Mouse (Mus musculus): ENCODE measurements around the gene Slc44a4. TPM values are rescaled to one million over a fixed set of nuclear protein-coding genes. Genes with fewer than 3 reads are reported as not detected.
A peak's percentile ranks its signal among the peaks of the same experiment; 100 is the strongest.
"Not testable (repeated sequence)": the region's sequence is repeated elsewhere in the genome, so short reads cannot be mapped to it uniquely, and the experiment has no call there.

Gene Slc44a4
- polyA plus RNA-seq, 1 experiment from 2014 or later = 3.6 TPM

DNA sequence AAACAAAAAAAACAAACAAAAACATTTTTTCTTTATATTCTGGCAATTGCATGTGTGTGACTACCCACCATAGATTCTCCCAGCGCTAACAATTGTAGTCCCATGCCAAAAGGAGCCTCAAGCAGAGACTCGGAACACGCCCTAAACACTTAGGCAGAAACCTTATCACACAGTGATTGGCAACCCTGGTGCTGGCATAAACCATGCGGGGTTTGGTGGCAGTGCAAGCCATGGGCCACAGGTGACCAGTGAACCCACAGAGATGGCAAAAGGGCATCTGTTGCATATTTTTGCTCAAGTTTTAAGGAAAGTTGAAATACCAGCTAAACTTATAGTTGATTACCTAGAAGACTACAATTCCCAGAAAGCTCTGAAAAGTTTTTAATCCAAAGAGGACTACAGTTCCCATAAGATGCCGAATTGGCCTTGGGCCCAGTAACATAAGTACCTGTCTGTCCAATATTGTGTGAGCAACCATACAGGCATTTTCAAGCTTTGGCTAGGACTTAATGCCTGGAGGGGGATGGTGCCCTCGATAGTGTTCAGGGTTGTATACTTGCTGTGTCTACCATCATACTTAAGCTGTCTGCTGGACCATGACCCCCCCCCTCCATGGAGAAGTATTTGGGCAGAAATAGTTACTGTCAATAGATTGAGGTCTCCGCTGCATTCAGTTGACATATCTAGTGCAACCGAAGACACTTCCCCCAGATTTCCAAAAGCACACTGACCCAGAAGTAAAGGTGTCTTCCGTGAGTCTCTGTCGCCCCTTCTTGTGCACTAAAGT is 16.7 kb upstream of the Slc44a4 start:
- WGBS (ENCODE audit: insufficient replicate concordance) = 10% methylated on average over 10 of the region's 10 CpGs
- Histone ChIP-seq H3K9ac (ENCODE audit: low read depth, low read length) (peak overlapping the region; percentile 79), H3K4me2 (ENCODE audit: low read depth, low read length) (peak overlapping the region; percentile 92), H3K36me3 (ENCODE audit: control insufficient read depth, insufficient read depth) (peaks cover under 1% of the 10 kb centered on the region; the same call in 1 of the 2 replicates), H3K27me3 (ENCODE audit: control insufficient read depth, insufficient read depth, low read depth, low read length) (no peaks in the 10 kb centered on the region), H3K27ac (ENCODE audit: low read length) (peak overlapping the region; percentile 87), H3K9me3 (replicated peaks; ENCODE audit: control insufficient read depth, low read length) (no peaks in the 10 kb centered on the region), H3K4me3 (ENCODE audit: low read depth, low read length) (peak overlapping the region; percentile 70), H3K4me1 (ENCODE audit: control insufficient read depth, low read depth, low read length) (peaks cover 44% of the 10 kb centered on the region)
- no peak for ATAC-seq (ENCODE audit: low read depth)

GRCm38 (mm10) chr17:34898160-34898586 is 16.1 kb upstream of the Slc44a4 start, which contains the start of the genes C2 and Ehmt2:
TSS of gene C2 (minus strand) at chr17:34898265.
TSS of gene Ehmt2 (plus strand) at chr17:34898469.
- no peaks in the 10 kb centered on the region for H3K27me3 ChIP-seq (ENCODE audit: control insufficient read depth, insufficient read depth, low read depth, low read length)
- under 1% methylated on average over 35 of the region's 44 CpGs for WGBS (ENCODE audit: insufficient replicate concordance)
- peaks cover 40% of the 10 kb centered on the region for H3K4me1 ChIP-seq (ENCODE audit: control insufficient read depth, low read depth, low read length)
- peak within 1 kb of the TSS; percentile 70 for H3K4me3 ChIP-seq (ENCODE audit: low read depth, low read length)
- peak within 1 kb of the TSS; percentile 87 for H3K27ac ChIP-seq (ENCODE audit: low read length)
- peak within 1 kb of the TSS; percentile 92 for H3K4me2 ChIP-seq (ENCODE audit: low read depth, low read length)
- peak; percentile 35 for ATAC-seq (ENCODE audit: low read depth)
- no peaks in the 10 kb centered on the region for H3K9me3 ChIP-seq (replicated peaks; ENCODE audit: control insufficient read depth, low read length)
- peaks cover 3% of the 10 kb centered on the region; the same call in 1 of the 2 replicates for H3K36me3 ChIP-seq (ENCODE audit: control insufficient read depth, insufficient read depth)
- H3K9ac ChIP-seq (ENCODE audit: low read depth, low read length) = peak within 1 kb of the TSS; percentile 79

DNA sequence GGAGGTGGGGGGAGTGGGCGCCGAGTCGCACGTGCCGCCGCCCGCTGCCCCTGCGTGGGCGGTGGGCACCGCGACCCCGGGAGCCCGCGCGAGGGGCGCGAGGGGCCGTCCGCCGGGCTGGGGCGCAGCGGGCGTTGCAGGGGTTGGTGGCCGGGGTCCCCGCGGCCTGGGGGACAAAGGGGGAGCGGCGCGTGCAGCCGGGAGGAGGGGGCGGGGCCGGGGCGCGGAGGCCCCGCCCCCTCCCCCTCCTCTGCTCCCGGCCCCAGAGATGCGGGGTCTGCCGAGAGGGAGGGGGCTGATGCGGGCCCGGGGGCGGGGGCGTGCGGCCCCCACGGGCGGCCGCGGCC is 15.6 kb upstream of the Slc44a4 start:
- no peak for ATAC-seq (ENCODE audit: low read depth)
- H3K9me3 ChIP-seq (replicated peaks; ENCODE audit: control insufficient read depth, low read length) = no peaks in the 10 kb centered on the region
- 0% methylated on average over 27 of the region's 47 CpGs for WGBS (ENCODE audit: insufficient replicate concordance)
- H3K9ac ChIP-seq (ENCODE audit: low read depth, low read length) = peak overlapping the region; percentile 79
- H3K4me1 ChIP-seq (ENCODE audit: control insufficient read depth, low read depth, low read length) = peaks cover 35% of the 10 kb centered on the region
- no peaks in the 10 kb centered on the region for H3K27me3 ChIP-seq (ENCODE audit: control insufficient read depth, insufficient read depth, low read depth, low read length)
- H3K36me3 ChIP-seq (ENCODE audit: control insufficient read depth, insufficient read depth) = peaks cover 3% of the 10 kb centered on the region; the same call in 1 of the 2 replicates
- peak overlapping the region; percentile 70 for H3K4me3 ChIP-seq (ENCODE audit: low read depth, low read length)
- peak overlapping the region; percentile 87 for H3K27ac ChIP-seq (ENCODE audit: low read length)
- H3K4me2 ChIP-seq (ENCODE audit: low read depth, low read length) = peak overlapping the region; percentile 92

DNA sequence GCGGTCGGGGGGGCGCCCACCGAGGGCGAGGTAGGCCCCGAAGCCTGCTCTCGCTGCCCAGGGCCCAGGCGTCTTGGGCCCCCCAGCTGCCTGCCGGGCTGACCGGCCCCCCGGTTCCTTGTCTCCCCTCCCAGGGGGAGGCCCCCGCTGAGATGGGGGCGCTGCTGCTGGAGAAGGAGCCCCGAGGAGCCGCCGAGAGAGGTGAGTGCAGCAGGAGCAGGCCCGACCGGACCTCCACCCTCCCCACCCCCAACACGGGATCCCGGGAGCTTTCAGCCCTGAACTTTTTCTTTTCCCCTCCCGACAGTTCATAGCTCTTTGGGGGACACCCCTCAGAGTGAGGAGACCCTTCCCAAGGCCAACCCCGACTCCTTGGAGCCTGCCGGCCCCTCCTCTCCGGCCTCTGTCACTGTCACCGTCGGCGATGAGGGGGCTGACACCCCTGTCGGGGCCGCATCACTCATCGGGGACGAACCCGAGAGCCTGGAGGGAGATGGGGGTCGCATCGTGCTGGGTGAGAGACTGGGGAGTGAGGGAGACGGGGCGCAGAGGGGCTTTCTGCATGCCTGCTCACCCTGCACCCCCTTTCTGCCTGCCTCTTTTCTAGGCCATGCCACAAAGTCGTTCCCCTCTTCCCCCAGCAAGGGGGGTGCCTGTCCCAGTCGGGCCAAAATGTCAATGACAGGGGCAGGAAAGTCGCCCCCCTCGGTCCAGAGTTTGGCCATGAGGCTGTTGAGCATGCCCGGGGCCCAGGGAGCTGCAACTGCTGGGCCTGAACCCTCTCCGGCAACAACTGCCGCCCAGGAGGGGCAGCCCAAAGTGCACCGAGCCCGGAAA is 15.0 kb upstream of the Slc44a4 start:
- ATAC-seq (ENCODE audit: low read depth) = no peak
- Histone ChIP-seq H3K27ac (ENCODE audit: low read length) (peak overlapping the region; percentile 87), H3K9ac (ENCODE audit: low read depth, low read length) (peak overlapping the region; percentile 79), H3K27me3 (ENCODE audit: control insufficient read depth, insufficient read depth, low read depth, low read length) (no peaks in the 10 kb centered on the region), H3K9me3 (replicated peaks; ENCODE audit: control insufficient read depth, low read length) (no peaks in the 10 kb centered on the region), H3K4me1 (ENCODE audit: control insufficient read depth, low read depth, low read length) (peaks cover 31% of the 10 kb centered on the region), H3K4me3 (ENCODE audit: low read depth, low read length) (peak overlapping the region; percentile 70), H3K36me3 (ENCODE audit: control insufficient read depth, insufficient read depth) (peaks cover 3% of the 10 kb centered on the region; the same call in 1 of the 2 replicates), H3K4me2 (ENCODE audit: low read depth, low read length) (peak overlapping the region; percentile 92)
- 1% methylated on average over 35 of the region's 45 CpGs for WGBS (ENCODE audit: insufficient replicate concordance)

DNA sequence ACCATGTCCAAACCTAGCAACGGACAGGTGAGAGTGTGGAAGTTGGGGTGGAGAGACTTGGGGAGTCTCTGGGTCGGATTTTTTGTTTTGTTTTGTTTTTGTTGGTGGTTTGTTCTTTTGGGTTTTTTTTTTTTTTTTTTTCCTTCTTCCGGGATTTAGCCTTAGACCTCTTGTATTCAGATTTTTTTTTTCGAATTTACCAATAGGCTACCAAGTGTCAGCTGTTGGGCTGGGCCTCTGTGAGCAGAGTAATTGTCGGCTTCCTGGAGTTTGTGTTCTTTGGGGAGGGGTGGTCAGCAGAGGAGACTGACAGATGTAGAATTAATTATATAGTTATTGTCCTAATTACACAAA is 14.4 kb upstream of the Slc44a4 start:
- H3K27ac ChIP-seq (ENCODE audit: low read length) = peak overlapping the region; percentile 87
- H3K9me3 ChIP-seq (replicated peaks; ENCODE audit: control insufficient read depth, low read length) = no peaks in the 10 kb centered on the region
- H3K4me2 ChIP-seq (ENCODE audit: low read depth, low read length) = peak overlapping the region; percentile 92
- H3K4me1 ChIP-seq (ENCODE audit: control insufficient read depth, low read depth, low read length) = peaks cover 31% of the 10 kb centered on the region
- no peak for ATAC-seq (ENCODE audit: low read depth)
- H3K4me3 ChIP-seq (ENCODE audit: low read depth, low read length) = peak overlapping the region; percentile 70
- peaks cover 3% of the 10 kb centered on the region; the same call in 1 of the 2 replicates for H3K36me3 ChIP-seq (ENCODE audit: control insufficient read depth, insufficient read depth)
- WGBS (ENCODE audit: insufficient replicate concordance) = 0% methylated on average over 5 of the region's 5 CpGs
- H3K27me3 ChIP-seq (ENCODE audit: control insufficient read depth, insufficient read depth, low read depth, low read length) = no peaks in the 10 kb centered on the region
- H3K9ac ChIP-seq (ENCODE audit: low read depth, low read length) = peak overlapping the region; percentile 79

DNA sequence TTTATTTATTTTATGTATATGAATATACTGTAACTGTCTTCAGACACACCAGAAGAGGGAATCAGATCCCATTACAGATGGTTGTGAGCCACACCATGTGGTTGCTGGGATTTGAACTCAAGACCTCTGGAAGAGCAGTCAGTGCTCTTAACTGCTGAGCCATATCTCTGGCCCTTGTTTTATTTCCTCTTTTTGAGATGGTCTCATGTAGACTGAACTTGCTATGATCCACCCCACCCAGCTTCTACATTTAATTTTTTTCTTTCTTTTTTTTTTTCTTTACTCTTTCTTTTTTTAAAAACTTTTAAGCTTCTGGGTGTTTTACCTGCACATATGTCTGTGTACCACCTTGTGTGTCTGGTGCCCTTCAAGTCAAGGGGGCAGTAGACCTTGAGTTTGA is 13.4 kb upstream of the Slc44a4 start:
- not testable (repeated sequence) for H3K4me3 ChIP-seq (ENCODE audit: low read depth, low read length); H3K4me2 ChIP-seq (ENCODE audit: low read depth, low read length); H3K9me3 ChIP-seq (replicated peaks; ENCODE audit: control insufficient read depth, low read length); H3K9ac ChIP-seq (ENCODE audit: low read depth, low read length); H3K36me3 ChIP-seq (ENCODE audit: control insufficient read depth, insufficient read depth); ATAC-seq (ENCODE audit: low read depth); H3K27me3 ChIP-seq (ENCODE audit: control insufficient read depth, insufficient read depth, low read depth, low read length); H3K27ac ChIP-seq (ENCODE audit: low read length)
- peaks cover 29% of the 10 kb centered on the region for H3K4me1 ChIP-seq (ENCODE audit: control insufficient read depth, low read depth, low read length)

DNA sequence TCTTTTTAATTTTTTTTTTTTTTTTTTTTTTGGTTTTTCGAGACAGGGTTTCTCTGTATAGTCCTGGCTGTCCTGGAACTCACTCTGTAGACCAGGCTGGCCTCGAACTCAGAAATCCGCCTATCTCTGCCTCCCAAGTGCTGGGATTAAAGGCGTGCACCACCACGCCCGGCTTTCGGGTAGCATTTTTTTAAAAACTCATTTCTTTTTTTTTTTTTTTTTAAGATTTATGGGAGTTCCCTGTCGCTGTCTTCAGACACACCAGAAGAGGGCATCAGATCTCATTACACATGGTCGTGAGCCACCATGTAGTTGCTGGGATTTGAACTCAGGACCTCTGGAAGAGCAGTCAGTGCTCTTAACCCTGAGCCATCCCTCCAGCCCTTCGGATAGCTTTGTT is 12.3 kb upstream of the Slc44a4 start:
- not testable (repeated sequence) for H3K9me3 ChIP-seq (replicated peaks; ENCODE audit: control insufficient read depth, low read length); H3K4me3 ChIP-seq (ENCODE audit: low read depth, low read length); ATAC-seq (ENCODE audit: low read depth); H3K27me3 ChIP-seq (ENCODE audit: control insufficient read depth, insufficient read depth, low read depth, low read length); H3K27ac ChIP-seq (ENCODE audit: low read length); H3K9ac ChIP-seq (ENCODE audit: low read depth, low read length); H3K4me2 ChIP-seq (ENCODE audit: low read depth, low read length)
- H3K36me3 ChIP-seq (ENCODE audit: control insufficient read depth, insufficient read depth) = peaks cover 20% of the 10 kb centered on the region
- 67% methylated on average over 9 of the region's 10 CpGs for WGBS (ENCODE audit: insufficient replicate concordance)
- H3K4me1 ChIP-seq (ENCODE audit: control insufficient read depth, low read depth, low read length) = peaks cover 18% of the 10 kb centered on the region

GRCm38 (mm10) chr17:34902895-34903294 is 11.4 kb upstream of the Slc44a4 start:
- 83% methylated on average over 9 of the region's 9 CpGs for WGBS (ENCODE audit: insufficient replicate concordance)
- Histone ChIP-seq H3K9me3 (replicated peaks; ENCODE audit: control insufficient read depth, low read length) (no peaks in the 10 kb centered on the region), H3K4me2 (ENCODE audit: low read depth, low read length) (no peak overlapping the region), H3K36me3 (ENCODE audit: control insufficient read depth, insufficient read depth) (peaks cover 24% of the 10 kb centered on the region), H3K4me1 (ENCODE audit: control insufficient read depth, low read depth, low read length) (peaks cover 9% of the 10 kb centered on the region), H3K9ac (ENCODE audit: low read depth, low read length) (no peak overlapping the region), H3K27ac (ENCODE audit: low read length) (no peak overlapping the region), H3K4me3 (ENCODE audit: low read depth, low read length) (no peak overlapping the region), H3K27me3 (ENCODE audit: control insufficient read depth, insufficient read depth, low read depth, low read length) (no peaks in the 10 kb centered on the region)
- no peak for ATAC-seq (ENCODE audit: low read depth)

GRCm38 (mm10) chr17:34910982-34911381 is 3.3 kb upstream of the Slc44a4 start:
- 80% methylated on average over 10 of the region's 10 CpGs for WGBS (ENCODE audit: insufficient replicate concordance)
- Histone ChIP-seq H3K27ac (ENCODE audit: low read length) (no peak overlapping the region), H3K27me3 (ENCODE audit: control insufficient read depth, insufficient read depth, low read depth, low read length) (no peaks in the 10 kb centered on the region)

More at GRCm38 (mm10) chr17:34910982-34911381, 3.3 kb upstream of the Slc44a4 start:
- peaks cover 13% of the 10 kb centered on the region for H3K4me1 ChIP-seq (ENCODE audit: control insufficient read depth, low read depth, low read length)
- H3K4me3 ChIP-seq (ENCODE audit: low read depth, low read length) = no peak overlapping the region
- H3K9ac ChIP-seq (ENCODE audit: low read depth, low read length) = no peak overlapping the region
- peak; percentile 35; the same call in 1 of the 2 replicates for ATAC-seq (ENCODE audit: low read depth)
- H3K36me3 ChIP-seq (ENCODE audit: control insufficient read depth, insufficient read depth) = peaks cover 38% of the 10 kb centered on the region
- H3K4me2 ChIP-seq (ENCODE audit: low read depth, low read length) = no peak overlapping the region
- no peaks in the 10 kb centered on the region for H3K9me3 ChIP-seq (replicated peaks; ENCODE audit: control insufficient read depth, low read length)

Data from liver, embryonic 16.5 days (tissue).